Mouse (Mus musculus) left cerebral cortex, adult 18-20 months (tissue): ENCODE measurements around the gene Ttc27. TPM values are rescaled to one million over a fixed set of nuclear protein-coding genes. Genes with fewer than 3 reads are reported as not detected.
A peak's percentile ranks its signal among the peaks of the same experiment; 100 is the strongest.
"Not testable (repeated sequence)": the region's sequence is repeated elsewhere in the genome, so short reads cannot be mapped to it uniquely, and the experiment has no call there.

ENCODE experiments used
- DNase-seq, 2 experiments: peaks; one replicate each; pipeline ENCODE4 v3.0.0; 2021 to 2022; ENCODE audit warnings: low spot score in 2 of 2, mixed read lengths in 1 of 2
- long read RNA-seq, 2 experiments: library from polyadenylated mRNA; stranded (forward); transcript quantifications; one replicate each; pipeline ENCODE4 v2.0.0; 2021
- total RNA-seq, 2 experiments: library from RNA; stranded (reverse); gene quantifications; 2 replicates each; pipeline ENCODE4 v1.2.3; 2021

Ttc27 gene
- 10 to 100 TPM; 26.1 to 29.8 TPM for total RNA-seq
- long read RNA-seq, experiment 1, transcript Ttc27-201 (20 exons, 2,838 nt), result major isoform, 12 of 15 reads
- long read RNA-seq, experiment 1, partial matches to known transcripts, result 1 of 15 reads
- long read RNA-seq, experiment 1, other reads (novel, unspliced or antisense), result 2 of 15 reads
- long read RNA-seq, experiment 2, partial matches to known transcripts, result 3 of 15 reads
- long read RNA-seq, experiment 2, other reads (novel, unspliced or antisense), result 4 of 15 reads

- DNase-seq, result peak; percentile 98 to 100
Measured at GRCm38 (mm10) chr17:74717618-74718151, at the start of gene Ttc27. Ttc27 (plus strand) TSS chr17:74717732.

GRCm38 (mm10) chr17:74668010-74668409 lies 49.5 kb upstream of the Ttc27 start:
- no peak for DNase-seq

DNA sequence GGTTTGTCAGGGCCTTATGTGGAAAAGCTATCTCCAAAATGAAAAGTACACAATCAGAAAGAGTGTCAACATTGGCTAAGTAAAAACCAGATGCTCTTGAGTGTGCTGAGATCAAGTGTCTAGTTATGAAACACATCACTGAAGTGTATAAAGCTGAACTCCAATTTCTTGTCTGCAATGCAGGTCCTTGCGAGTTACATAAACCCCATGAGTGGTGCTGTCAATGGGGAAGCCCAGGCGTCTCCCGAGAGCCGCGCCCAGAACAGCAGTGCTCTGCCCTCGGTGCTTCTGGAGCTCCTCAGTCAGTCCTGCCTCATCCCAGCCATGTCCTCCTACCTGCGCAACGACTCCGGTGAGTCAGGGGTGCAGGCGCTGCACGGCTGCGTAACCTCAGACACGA lies 47.5 kb upstream of the Ttc27 start:
- DNase-seq, result no peak

DNA sequence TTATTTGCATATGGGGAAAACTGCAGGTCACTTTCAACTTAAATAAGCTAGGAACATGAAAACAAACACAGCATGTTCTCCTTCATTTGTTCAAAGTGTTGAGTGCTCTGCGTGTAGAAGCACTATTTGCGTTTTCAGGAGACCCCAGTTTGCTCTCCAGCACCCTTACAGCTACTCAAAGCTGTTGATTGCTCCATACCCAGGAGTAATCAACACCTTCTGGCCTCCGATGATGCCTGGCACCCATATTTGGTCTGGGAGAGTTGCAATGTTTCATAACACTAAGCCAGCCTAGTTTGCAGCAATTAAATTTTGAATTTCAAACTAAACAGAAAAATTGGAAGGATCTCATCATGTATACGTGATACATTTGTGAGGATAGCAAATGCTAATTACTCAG lies 45.1 kb upstream of the Ttc27 start:
- DNase-seq, result no peak

DNA sequence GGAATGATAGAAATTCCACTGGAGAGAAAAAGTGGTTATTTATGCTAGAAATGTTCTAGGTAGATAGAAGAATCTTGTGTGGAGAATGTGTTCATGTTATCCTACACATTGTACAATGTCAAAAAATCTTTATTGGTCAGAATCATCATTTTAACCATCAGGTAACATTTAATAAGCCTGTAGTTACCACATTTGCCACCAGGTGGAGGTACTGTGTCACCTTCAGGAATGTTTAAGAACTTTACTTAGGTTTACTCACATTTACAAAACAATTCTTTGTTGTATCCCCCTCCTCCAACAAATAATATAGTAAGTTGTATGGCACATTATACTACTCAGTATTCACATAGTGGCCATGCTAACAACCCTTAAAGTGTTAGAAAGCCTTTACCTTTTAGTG lies 44.3 kb upstream of the Ttc27 start:
- DNase-seq, result peak in 1 of 2 experiments; percentile 62

DNA sequence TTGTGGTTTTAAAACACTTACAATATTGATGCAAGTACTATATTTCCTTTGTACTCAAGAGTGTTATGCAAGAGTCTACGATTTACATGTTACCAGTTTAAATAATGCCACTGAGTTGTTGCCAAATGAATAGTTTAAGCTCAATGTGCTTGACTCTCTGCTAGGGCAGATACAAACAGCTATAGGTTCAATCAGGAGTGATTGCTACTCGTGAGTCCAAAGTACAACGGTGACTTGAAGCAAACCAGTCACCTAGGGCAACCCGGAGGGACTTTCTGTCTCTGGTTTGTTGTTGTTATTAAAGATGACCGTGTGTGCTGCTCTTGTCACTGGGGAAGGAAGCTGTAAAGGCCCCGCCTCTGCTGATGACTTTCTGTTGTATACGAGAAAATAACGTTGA lies 39.5 kb upstream of the Ttc27 start:
- DNase-seq, result no peak

- no peak for DNase-seq
Measured at GRCm38 (mm10) chr17:74684927-74685326, 32.6 kb upstream of the Ttc27 start.

GRCm38 (mm10) chr17:74688555-74688954 lies 29.0 kb upstream of the Ttc27 start:
- no peak for DNase-seq

DNA sequence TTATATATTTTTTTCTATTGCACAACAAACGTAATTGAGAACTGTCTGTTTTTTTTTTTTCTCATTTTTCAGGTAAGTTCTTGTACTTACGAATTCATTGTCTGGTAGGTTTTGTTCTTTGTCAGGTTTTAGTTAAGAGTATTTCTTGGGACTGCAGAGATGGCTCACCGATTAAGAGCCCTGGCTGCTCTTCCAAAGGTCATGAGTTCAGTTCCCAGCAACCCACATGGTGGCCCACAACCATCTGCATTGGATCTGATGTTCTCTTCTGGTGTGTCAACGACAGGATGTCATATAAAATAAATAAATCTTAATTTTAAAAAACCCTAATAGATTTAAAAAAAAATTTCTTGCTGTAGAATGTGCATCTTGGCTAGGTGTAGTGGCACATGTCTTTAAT lies 28.1 kb upstream of the Ttc27 start:
- DNase-seq, result no peak

DNA sequence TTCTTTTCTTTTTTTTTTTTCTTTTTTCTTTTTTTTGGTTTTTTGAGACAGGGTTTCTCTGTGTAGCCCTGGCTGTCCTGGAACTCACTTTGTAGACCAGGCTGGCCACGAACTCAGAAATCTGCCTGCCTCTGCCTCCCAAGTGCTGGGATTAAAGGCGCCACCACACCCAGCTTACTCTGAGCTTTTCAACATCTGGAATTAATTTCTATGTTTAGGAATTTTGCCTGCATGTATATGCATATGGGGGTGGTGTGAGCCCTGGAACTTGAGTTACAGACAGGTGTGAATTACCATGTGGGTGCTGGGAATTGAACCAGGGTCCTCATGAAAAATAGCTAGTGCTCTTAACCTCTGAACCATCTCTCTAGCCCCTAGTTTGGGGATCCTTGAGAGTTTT lies 15.9 kb upstream of the Ttc27 start:
- DNase-seq, result not testable (repeated sequence)

GRCm38 (mm10) chr17:74705480-74705879 lies 12.1 kb upstream of the Ttc27 start:
- no peak for DNase-seq

- no peak for DNase-seq
Measured at GRCm38 (mm10) chr17:74706593-74706992, 10.9 kb upstream of the Ttc27 start.

- DNase-seq, result no peak
Measured at GRCm38 (mm10) chr17:74707637-74708152, 9.8 kb upstream of the Ttc27 start.

DNA sequence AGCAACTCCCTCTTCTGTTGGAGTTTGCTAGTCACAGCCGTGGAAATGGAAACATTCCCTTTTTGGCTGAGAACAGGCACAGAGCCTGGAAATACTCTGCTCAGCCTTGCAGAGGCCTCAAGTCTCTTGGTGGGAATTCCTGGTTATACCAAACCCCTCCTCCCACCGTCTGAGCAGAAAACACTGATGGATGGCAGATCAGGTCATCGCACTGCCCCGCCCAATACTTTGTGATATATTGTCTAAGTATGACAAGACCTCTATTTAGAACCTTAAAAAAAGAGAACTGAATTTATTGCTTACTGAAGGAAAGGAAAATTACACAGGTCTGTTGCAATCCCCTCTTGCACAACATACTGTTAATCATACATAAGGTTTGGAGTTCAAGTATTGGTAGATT lies 6.8 kb upstream of the Ttc27 start:
- DNase-seq, result no peak

DNA sequence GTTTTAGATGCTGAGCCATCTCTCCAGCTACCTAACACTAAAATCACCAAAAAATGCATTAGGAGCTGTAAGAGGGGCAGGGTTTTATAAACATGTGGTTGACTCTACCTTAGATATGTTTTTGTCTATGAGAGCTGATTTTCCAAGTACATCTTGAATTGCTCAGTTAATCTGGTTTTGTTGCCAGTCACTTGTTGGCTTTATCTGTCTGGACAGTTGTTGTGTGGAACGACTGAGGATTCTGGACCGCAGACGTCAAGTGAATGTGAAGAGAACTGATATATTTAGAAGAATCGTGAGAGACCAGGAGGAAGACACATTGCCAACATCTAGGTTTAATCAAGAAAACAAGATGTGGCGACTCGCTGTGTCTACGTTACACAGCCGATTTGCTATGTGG lies 5.9 kb upstream of the Ttc27 start:
- no peak for DNase-seq

DNA sequence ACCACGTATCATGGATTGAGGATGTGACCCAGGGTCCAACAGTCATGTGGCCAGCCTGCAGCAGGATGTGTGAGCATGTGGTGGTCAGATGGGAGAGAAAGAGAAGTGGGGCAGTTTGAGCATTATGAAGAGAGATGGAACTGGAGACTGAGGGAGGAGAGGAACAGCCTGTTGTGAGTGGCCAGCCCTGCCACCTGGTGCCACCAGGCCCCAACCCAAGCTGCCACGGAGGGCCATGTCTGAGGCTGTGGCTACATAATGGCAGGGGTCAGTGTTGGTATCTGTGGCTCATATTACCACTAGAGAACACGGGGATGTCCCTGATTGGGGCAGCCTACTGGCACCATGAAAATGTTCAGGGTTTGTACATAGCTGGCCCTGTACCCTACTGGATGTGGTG lies 2.4 kb upstream of the Ttc27 start:
- DNase-seq, result no peak

DNA sequence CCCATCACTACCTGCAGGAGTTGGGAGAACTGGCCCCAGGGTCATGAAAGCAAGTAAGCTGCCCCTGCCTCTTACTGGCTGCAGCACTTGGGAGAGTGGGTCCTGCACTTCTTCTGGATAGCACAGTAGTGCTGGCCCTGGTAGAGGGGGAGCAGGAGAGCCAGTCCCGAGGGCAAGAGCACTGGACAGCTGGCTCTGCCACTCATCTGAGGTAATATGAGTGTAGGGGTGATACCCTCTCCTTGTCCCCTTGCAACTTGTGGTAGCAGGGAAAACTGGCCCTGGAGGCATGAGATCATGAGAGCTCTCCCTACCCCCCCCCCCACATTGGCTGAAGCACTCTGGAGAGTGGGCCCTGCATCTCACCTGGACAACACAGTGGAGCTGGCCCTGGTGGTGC lies 1.8 kb upstream of the Ttc27 start:
- no peak for DNase-seq

DNA sequence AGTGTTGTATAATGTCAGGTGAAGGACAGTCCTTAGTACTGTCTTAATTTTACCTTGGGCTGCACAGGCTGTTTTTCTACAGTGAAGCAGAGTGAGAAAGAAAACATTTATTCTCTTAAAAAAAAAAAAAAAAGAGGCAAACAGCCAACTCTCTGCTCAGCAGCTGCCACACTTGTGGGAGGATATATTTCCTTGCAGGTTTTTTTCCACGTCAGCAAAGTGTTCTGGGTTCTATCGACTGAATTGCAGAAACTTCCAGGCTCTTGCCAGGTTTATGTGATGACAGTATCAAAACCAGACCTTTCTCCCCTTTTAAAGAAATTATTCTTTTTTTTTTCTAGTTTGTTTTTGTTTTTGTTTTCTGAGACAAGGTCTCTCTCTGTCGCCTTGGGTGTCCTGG lies 889 bp upstream of the Ttc27 start:
- DNase-seq, result no peak

DNA sequence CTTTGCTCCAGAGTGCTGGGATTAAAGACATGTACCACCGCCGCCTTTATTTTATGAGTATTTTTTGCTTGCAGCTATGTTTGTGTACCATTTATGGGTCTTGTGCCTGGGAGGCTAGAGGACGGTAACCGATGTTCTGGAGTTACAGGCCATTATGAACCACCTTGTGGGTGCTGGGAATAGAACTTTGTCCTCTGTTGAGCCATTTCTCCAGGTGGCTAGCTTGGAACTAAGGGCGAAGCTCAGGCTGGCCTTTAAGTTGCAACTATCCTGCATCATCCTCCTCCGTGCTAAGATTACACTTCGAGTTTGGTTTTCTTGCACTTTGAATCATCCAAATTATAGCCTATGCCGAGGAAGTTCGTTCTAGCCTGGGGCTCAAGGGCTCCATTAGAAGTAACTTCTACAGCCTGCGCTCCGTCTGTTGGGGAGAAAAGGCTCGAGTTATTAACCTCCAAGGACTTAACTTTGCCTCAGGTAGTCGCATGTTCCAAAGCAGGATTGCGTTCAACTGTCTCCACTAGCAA lies 378 bp upstream of the Ttc27 start:
- DNase-seq, result no peak

DNA sequence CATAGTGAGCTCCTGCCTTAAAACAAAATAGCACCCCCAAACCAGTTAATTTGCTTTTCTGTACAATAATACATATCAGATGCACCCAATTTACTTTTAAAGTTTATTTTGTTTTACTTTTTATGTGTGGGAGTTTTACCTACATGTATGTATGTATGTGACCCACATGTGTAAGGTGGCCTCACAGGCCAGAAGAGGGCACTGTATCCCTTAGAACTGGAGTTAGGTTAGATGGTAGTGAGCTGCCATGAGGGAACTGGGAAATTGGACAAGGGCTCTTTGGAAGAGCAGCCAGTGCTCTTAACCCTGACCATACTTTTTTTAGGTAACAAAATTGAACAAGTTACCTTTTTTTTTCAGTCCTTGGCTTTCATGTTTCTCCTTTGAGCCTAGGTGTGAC lies 15.3 kb downstream of the Ttc27 start:
- no peak for DNase-seq

DNA sequence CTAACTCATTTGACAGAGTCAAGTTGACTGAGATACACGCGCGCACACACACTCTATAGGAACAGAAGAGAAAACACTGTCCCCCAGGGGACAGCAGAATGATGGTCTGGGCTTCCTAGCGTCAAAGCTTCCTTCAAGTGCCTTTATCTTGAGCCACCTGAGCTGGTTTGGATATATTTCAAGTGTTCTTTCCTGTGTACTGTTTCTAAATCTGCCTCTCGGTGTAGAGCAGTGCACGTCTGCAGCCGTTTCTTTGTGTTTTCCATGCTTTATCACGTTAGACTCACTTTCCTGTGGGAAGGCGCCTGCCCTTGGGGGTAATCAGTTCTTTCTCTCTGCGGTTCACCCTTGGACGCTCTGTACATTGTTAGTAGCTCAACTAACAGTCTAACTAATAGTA lies 17.9 kb downstream of the Ttc27 start:
- DNase-seq, result no peak

DNA sequence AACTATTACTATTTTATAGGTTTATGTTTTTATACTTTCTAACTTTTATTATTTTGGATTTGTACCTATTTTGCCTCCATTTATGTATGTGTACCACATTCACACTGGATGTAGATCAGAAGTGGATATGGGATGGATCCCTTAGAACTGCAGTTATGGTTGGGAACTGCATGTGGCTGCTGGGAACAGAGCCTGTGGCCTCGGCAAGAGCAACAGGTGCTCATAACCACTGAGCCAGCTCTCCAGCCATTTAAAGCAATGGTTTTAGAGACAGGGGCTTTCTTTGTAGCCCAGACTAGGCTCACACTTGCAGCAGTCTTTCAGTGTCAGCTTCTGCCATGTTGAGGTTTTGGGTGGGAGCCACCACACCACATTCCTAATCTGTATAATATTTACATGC lies 32.1 kb downstream of the Ttc27 start:
- DNase-seq, result no peak

DNA sequence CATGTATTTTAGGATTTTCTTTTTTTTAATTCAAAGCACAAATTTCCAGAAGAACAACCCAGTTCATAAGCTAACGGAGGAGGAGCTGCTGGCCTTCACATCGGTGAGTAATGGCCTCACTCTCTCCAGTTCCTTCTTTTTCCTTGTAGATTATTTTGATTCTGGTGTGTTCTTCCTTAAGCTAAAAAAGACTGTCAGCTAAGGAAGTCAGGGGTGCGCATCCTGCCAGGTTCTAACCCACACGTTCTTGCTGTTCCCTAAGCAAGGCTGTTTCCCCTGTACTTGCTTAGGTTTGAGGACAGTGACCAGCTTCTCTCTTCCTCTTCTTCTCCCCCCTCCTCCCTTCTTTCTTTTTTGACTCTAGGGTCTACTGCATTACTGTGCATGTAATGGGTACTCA lies 33.5 kb downstream of the Ttc27 start:
- peak; percentile 16 to 40 for DNase-seq
